Mouse (Mus musculus): ENCODE results near the gene Chd1. TPM values are rescaled to one million over a fixed set of nuclear protein-coding genes. Genes with fewer than 3 reads are reported as not detected.
A peak's percentile ranks its signal among the peaks of the same experiment; 100 is the strongest.

Gene Chd1
- polyA plus RNA-seq, 2 experiments: 4.4 to 13.3 TPM

DNA sequence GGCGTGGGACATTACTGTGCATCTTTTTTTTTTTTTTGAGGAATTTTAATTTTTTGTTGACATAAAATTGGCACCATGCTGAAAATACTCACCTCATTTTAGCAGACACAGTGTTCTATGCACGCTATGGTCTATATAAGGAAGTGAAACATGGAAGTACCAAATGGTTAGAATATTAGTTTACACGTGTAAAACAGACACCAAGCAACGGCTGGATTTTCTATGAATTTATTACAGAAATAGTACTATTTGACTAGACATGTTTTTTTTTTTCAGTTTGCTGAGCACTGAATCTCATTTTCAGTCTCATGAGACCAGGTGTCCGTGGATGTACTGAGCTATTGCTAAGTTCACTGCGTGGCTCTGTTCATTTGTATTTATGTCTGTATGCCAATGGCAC, 69.2 kb downstream of the Chd1 start:
- H3K4me2 ChIP-seq (ENCODE audit: low read depth): no peak overlapping the region
- no peak overlapping the region for H3K27ac ChIP-seq
- no peaks in the 10 kb centered on the region for H3K4me1 ChIP-seq (replicated peaks; ENCODE audit: control insufficient read depth in 2 of 2, insufficient read depth in 2 of 2, low read length in 1 of 2)
- no peak overlapping the region for H3K4me3 ChIP-seq (ENCODE audit: insufficient read depth in 1 of 2, low read depth in 2 of 2, low read length in 2 of 2)
- ATAC-seq (ENCODE audit: insufficient read depth) (no peak), DNase-seq (ENCODE audit: low read depth in 3 of 3, low spot score in 3 of 3) (no peak)
- no peaks in the 10 kb centered on the region for H3K9me3 ChIP-seq (ENCODE audit: control insufficient read depth, low read length)
- WGBS (ENCODE audit: insufficient replicate concordance): 63% methylated on average over 6 of the region's 6 CpGs
- no peaks in the 10 kb centered on the region for H3K27me3 ChIP-seq (ENCODE audit: control insufficient read depth, insufficient read depth, low read length)
- H3K36me3 ChIP-seq (replicated peaks; ENCODE audit: control insufficient read depth, insufficient read depth, low read depth): peaks cover 24% of the 10 kb centered on the region
- TF ChIP-seq EP300 (IDR thresholded peaks at IDR 0.05; ENCODE audit: low read depth): no peak
- TF ChIP-seq CTCF (IDR thresholded peaks at IDR 0.05; ENCODE audit: low read depth): no peak
- no peak overlapping the region for H3K9ac ChIP-seq (replicated peaks)

- Histone ChIP-seq H3K4me2 (ENCODE audit: low read depth) (no peak overlapping the region), H3K9me3 (ENCODE audit: control insufficient read depth, low read length) (no peaks in the 10 kb centered on the region), H3K4me3 (ENCODE audit: insufficient read depth in 1 of 2, low read depth in 2 of 2, low read length in 2 of 2) (no peak overlapping the region), H3K27me3 (ENCODE audit: control insufficient read depth, insufficient read depth, low read length) (no peaks in the 10 kb centered on the region), H3K4me1 (replicated peaks; ENCODE audit: control insufficient read depth in 2 of 2, insufficient read depth in 2 of 2, low read length in 1 of 2) (no peaks in the 10 kb centered on the region), H3K27ac (no peak overlapping the region), H3K36me3 (replicated peaks; ENCODE audit: control insufficient read depth, insufficient read depth, low read depth) (peaks cover 17% of the 10 kb centered on the region), H3K9ac (replicated peaks) (no peak overlapping the region)
- no peak for TF ChIP-seq CTCF (IDR thresholded peaks at IDR 0.05; ENCODE audit: low read depth)
- TF ChIP-seq EP300 (IDR thresholded peaks at IDR 0.05; ENCODE audit: low read depth): no peak
- 53% methylated on average over 5 of the region's 5 CpGs for WGBS (ENCODE audit: insufficient replicate concordance)
- no peak for ATAC-seq (ENCODE audit: insufficient read depth)
- no peak for DNase-seq (ENCODE audit: low read depth in 3 of 3, low spot score in 3 of 3)
Observed at GRCm38 (mm10) chr17:15774565-15775215, 69.9 kb downstream of the Chd1 start.

- Histone ChIP-seq H3K4me2 (ENCODE audit: low read depth) (no peak overlapping the region), H3K27ac (no peak overlapping the region), H3K9me3 (ENCODE audit: control insufficient read depth, low read length) (no peaks in the 10 kb centered on the region), H3K4me3 (ENCODE audit: insufficient read depth in 1 of 2, low read depth in 2 of 2, low read length in 2 of 2) (no peak overlapping the region), H3K4me1 (replicated peaks; ENCODE audit: control insufficient read depth in 2 of 2, insufficient read depth in 2 of 2, low read length in 1 of 2) (no peaks in the 10 kb centered on the region), H3K27me3 (ENCODE audit: control insufficient read depth, insufficient read depth, low read length) (no peaks in the 10 kb centered on the region), H3K9ac (replicated peaks) (no peak overlapping the region), H3K36me3 (replicated peaks; ENCODE audit: control insufficient read depth, insufficient read depth, low read depth) (peaks cover 3% of the 10 kb centered on the region; the same call in 1 of the 2 replicates)
- DNase-seq (ENCODE audit: low read depth in 3 of 3, low spot score in 3 of 3): no peak
- ATAC-seq (ENCODE audit: insufficient read depth): no peak
- 67% methylated on average over 5 of the region's 5 CpGs for WGBS (ENCODE audit: insufficient replicate concordance)
- TF ChIP-seq EP300 (IDR thresholded peaks at IDR 0.05; ENCODE audit: low read depth): no peak
Observed at GRCm38 (mm10) chr17:15776349-15776748, 71.6 kb downstream of the Chd1 start.

GRCm38 (mm10) chr17:15777979-15778378, 73.2 kb downstream of the Chd1 start:
- no peak for TF ChIP-seq EP300 (IDR thresholded peaks at IDR 0.05; ENCODE audit: low read depth)
- no peak for TF ChIP-seq CTCF (IDR thresholded peaks at IDR 0.05; ENCODE audit: low read depth)
- no peak overlapping the region for H3K27ac ChIP-seq
- no peaks in the 10 kb centered on the region for H3K4me1 ChIP-seq (replicated peaks; ENCODE audit: control insufficient read depth in 2 of 2, insufficient read depth in 2 of 2, low read length in 1 of 2)
- 71% methylated on average over 6 of the region's 6 CpGs for WGBS (ENCODE audit: insufficient replicate concordance)
- ATAC-seq (ENCODE audit: insufficient read depth): no peak
- H3K36me3 ChIP-seq (replicated peaks; ENCODE audit: control insufficient read depth, insufficient read depth, low read depth): no peaks in the 10 kb centered on the region
- no peaks in the 10 kb centered on the region for H3K27me3 ChIP-seq (ENCODE audit: control insufficient read depth, insufficient read depth, low read length)
- H3K4me2 ChIP-seq (ENCODE audit: low read depth): no peak overlapping the region
- no peak overlapping the region for H3K9ac ChIP-seq (replicated peaks)
- DNase-seq (ENCODE audit: low read depth in 3 of 3, low spot score in 3 of 3): no peak
- H3K4me3 ChIP-seq (ENCODE audit: insufficient read depth in 1 of 2, low read depth in 2 of 2, low read length in 2 of 2): no peak overlapping the region
- H3K9me3 ChIP-seq (ENCODE audit: control insufficient read depth, low read length): no peaks in the 10 kb centered on the region

DNA sequence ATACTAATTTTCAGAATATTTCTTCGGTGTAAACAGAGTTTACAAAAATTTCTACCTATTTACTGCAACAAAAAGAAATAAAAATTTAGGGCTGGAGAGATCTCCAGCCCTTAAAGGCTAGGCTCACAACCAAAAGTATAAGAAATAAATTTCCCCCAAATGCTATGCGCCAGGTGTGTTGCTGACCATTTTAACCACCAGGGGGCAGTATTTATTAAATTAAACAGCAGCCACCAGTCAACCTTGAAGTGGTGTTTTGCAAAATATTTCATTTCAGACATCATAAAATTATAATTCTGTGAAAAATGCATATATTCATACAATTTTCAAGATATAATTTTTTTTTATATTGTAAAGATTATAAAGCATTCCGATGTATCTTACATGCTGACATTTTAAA, 82.3 kb downstream of the Chd1 start:
- Histone ChIP-seq H3K27ac (no peak overlapping the region), H3K9me3 (ENCODE audit: control insufficient read depth, low read length) (no peaks in the 10 kb centered on the region), H3K27me3 (ENCODE audit: control insufficient read depth, insufficient read depth, low read length) (no peaks in the 10 kb centered on the region), H3K9ac (replicated peaks) (no peak overlapping the region), H3K4me1 (replicated peaks; ENCODE audit: control insufficient read depth in 2 of 2, insufficient read depth in 2 of 2, low read length in 1 of 2) (no peaks in the 10 kb centered on the region), H3K36me3 (replicated peaks; ENCODE audit: control insufficient read depth, insufficient read depth, low read depth) (no peaks in the 10 kb centered on the region), H3K4me2 (ENCODE audit: low read depth) (no peak overlapping the region), H3K4me3 (ENCODE audit: insufficient read depth in 1 of 2, low read depth in 2 of 2, low read length in 2 of 2) (no peak overlapping the region)
- peak in 2 of 3 experiments; percentile 4 to 13 for DNase-seq (ENCODE audit: low read depth in 3 of 3, low spot score in 3 of 3)
- ATAC-seq (ENCODE audit: insufficient read depth): no peak
- WGBS (ENCODE audit: insufficient replicate concordance): 18% methylated on average over 3 of the region's 3 CpGs
- TF ChIP-seq CTCF (IDR thresholded peaks at IDR 0.05; ENCODE audit: low read depth): peak; percentile 54; the same call in 1 of the 2 replicates
- TF ChIP-seq EP300 (IDR thresholded peaks at IDR 0.05; ENCODE audit: low read depth): no peak
